Mouse (Mus musculus): ENCODE results near the gene Igsf21.

DNA sequence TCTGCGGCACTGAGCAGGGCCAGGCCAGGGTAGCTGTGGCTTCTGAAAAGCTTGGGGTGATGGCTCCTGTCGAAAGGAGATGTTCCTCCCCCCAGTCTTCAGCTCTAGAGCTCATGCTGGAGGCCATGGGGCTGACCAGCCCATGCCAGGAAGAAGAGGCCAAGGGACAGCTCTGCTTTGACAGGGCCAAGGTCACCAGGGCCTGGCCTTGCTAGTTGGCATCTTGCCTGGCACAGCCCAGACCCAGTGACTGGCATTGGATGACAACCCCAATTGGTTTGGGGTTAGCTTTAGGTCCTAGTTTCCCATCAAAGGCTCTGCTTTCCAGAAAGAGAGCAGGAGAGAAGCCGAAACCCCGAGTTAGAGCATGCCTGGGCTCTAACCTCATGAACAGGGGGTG lies 156.9 kb downstream of the Igsf21 start:
- TF ChIP-seq EP300 (IDR thresholded peaks at IDR 0.05; ENCODE audit: low read depth), result no peak
- TF ChIP-seq CTCF (IDR thresholded peaks at IDR 0.05; ENCODE audit: low read depth), result no peak
